In genomic region chr1:60042796-60043469, GRCm38 (mm10) we compare ENCODE assay signal across 7 mouse cellular contexts. TPM values are rescaled to one million over a fixed set of nuclear protein-coding genes. Genes with fewer than 3 reads are reported as not detected.
DNase-seq lines count a peak whose midpoint lies in the region; ATAC-seq and TF ChIP-seq lines count a peak whose summit lies in the region.

Gene Ica1l, minus strand, starts transcription at chr1:60043184.

- H3K4me2 ChIP-seq in intestine, embryonic 14.5 days (ENCODE audit: low read length) = peak within 1 kb of the TSS; percentile 82

- TF ChIP-seq POLR2A in cortical plate, adult 2 months (IDR thresholded peaks at IDR 0.05; ENCODE audit: extremely low read depth, insufficient read depth, low read length) = no peak
- TF ChIP-seq POLR2A in small intestine, adult 2 months (IDR thresholded peaks at IDR 0.05; ENCODE audit: low read depth, low read length) = no peak

- no peak for TF ChIP-seq CTCF in cortical plate, adult 2 months (IDR thresholded peaks at IDR 0.05; ENCODE audit: extremely low read depth, insufficient read depth, low read length)
- TF ChIP-seq CTCF in small intestine, adult 2 months (IDR thresholded peaks at IDR 0.05; ENCODE audit: extremely low read depth, insufficient read length, insufficient replicate concordance, low read depth, low read length) = no peak

- no peaks in the 10 kb centered on the region for H3K4me1 ChIP-seq in cortical plate, adult 2 months (ENCODE audit: control insufficient read depth, insufficient read depth, low read length)
- H3K4me1 ChIP-seq in intestine, embryonic 14.5 days (replicated peaks; ENCODE audit: control insufficient read depth, insufficient read depth, low read length) = no peaks in the 10 kb centered on the region; the same call in 1 of the 2 replicates
- H3K4me1 ChIP-seq in midbrain, embryonic 10.5 days = peaks cover 8% of the 10 kb centered on the region; the same call in 1 of the 2 replicates
- H3K4me1 ChIP-seq in small intestine, adult 2 months (ENCODE audit: control insufficient read depth, insufficient read depth, insufficient read length, low read length) = peaks cover 5% of the 10 kb centered on the region

- H3K27me3 ChIP-seq in intestine, embryonic 14.5 days (replicated peaks; ENCODE audit: control insufficient read depth, insufficient read depth, low read length) = peaks cover 23% of the 10 kb centered on the region
- peaks cover 34% of the 10 kb centered on the region for H3K27me3 ChIP-seq in midbrain, embryonic 10.5 days (ENCODE audit: low read depth, poor library complexity, severe bottlenecking)
- H3K27me3 ChIP-seq in small intestine, adult 2 months (ENCODE audit: control insufficient read depth, insufficient read depth, low read length) = peaks cover 17% of the 10 kb centered on the region

- intact Hi-C loops in gastrocnemius, postnatal 36 days (cut with DNase I) = no loop called here
- intact Hi-C loops in left cerebral cortex, postnatal 4 days (cut with DNase I) = no loop called here

- ATAC-seq in intestine, embryonic 14.5 days (replicated peaks; ENCODE audit: low FRiP score, low TSS enrichment, low read depth) = peak; percentile 83

- peak within 1 kb of the TSS; percentile 50 for H3K9ac ChIP-seq in intestine, embryonic 14.5 days (ENCODE audit: low read length)

- no peaks in the 10 kb centered on the region for H3K9me3 ChIP-seq in intestine, embryonic 14.5 days (ENCODE audit: control insufficient read depth, low read length)
- 0 out of 2 replicates have a peak, but pooled peaks cover 3% of the 10 kb centered on the region for H3K9me3 ChIP-seq in midbrain, embryonic 10.5 days (replicated peaks)

- DNase-seq in adrenal gland, adult 8-10 months = peak; percentile 18
- DNase-seq in gastrocnemius, postnatal 36 days = peak; percentile 16 to 34
- DNase-seq in intestine, embryonic 14.5 days (ENCODE audit: low spot score) = peak; percentile 76
- DNase-seq in left cerebral cortex, postnatal 4 days = peak; percentile 71
- DNase-seq in midbrain, embryonic 10.5 days (ENCODE audit: low spot score) = peak; percentile 69

- H3K4me3 ChIP-seq in cortical plate, adult 2 months (ENCODE audit: insufficient read depth, low read length) = peak within 1 kb of the TSS; percentile 98
- H3K4me3 ChIP-seq in intestine, embryonic 14.5 days (ENCODE audit: low read depth, low read length) = peak within 1 kb of the TSS; percentile 62
- H3K4me3 ChIP-seq in midbrain, embryonic 10.5 days = peak within 1 kb of the TSS; percentile 75
- H3K4me3 ChIP-seq in small intestine, adult 2 months (ENCODE audit: low read depth, low read length) = peak within 1 kb of the TSS; percentile 64

- no peaks in the 10 kb centered on the region for H3K36me3 ChIP-seq in intestine, embryonic 14.5 days (ENCODE audit: control insufficient read depth, insufficient read depth, low read length)
- no peaks in the 10 kb centered on the region for H3K36me3 ChIP-seq in midbrain, embryonic 10.5 days
- H3K36me3 ChIP-seq in small intestine, adult 2 months (ENCODE audit: control insufficient read depth, insufficient read depth, low read length) = no peaks in the 10 kb centered on the region

- H3K27ac ChIP-seq in cortical plate, adult 2 months (ENCODE audit: insufficient read depth, low read length) = peak within 1 kb of the TSS; percentile 48; the same call in 1 of the 2 replicates
- H3K27ac ChIP-seq in intestine, embryonic 14.5 days (ENCODE audit: low read depth) = no peak within 1 kb of the TSS
- peak within 1 kb of the TSS; percentile 80 for H3K27ac ChIP-seq in midbrain, embryonic 10.5 days (replicated peaks)
- no peak within 1 kb of the TSS for H3K27ac ChIP-seq in small intestine, adult 2 months (ENCODE audit: insufficient read depth, low read depth, low read length)

- WGBS in intestine, embryonic 14.5 days = under 1% methylated on average over 91 of the region's 99 CpGs
- WGBS in midbrain, embryonic 10.5 days = 1% methylated on average over 98 of the region's 99 CpGs
- WGBS in small intestine, adult 2 months = under 1% methylated on average over 90 of the region's 99 CpGs

RNA-seq across cellular contexts. Expression of gene Ica1l, which starts in this region (rescaled TPM):
- total RNA-seq in adrenal gland, adult 8-10 months (2022) = 1 to 10 TPM; 2.7 to 3.5 (median 2.9) TPM
- 30.0 and 35.6 TPM in 2 replicates for polyA plus RNA-seq in cortical plate, adult 2 months (2012; rRNA removed)
- total RNA-seq in gastrocnemius, postnatal 36 days (2021) = under 1 TPM; 0.39 to 0.48 TPM
- polyA plus RNA-seq in intestine, embryonic 14.5 days (2014; fragmentation: Nextera tagmentation; extraction: Ambion mirVana) = 0.80 and 1.9 TPM in 2 replicates
- total RNA-seq in left cerebral cortex, postnatal 4 days (2021) = 10 to 100 TPM; 49.5 to 54.3 TPM
- polyA plus RNA-seq in midbrain, embryonic 10.5 days (2016; fragmentation: Nextera tagmentation; extraction: Ambion mirVana) = 0.79 and 2.6 TPM in 2 replicates
- polyA plus RNA-seq in small intestine, adult 2 months (2012; rRNA removed) = 0.03 TPM in 2 replicates

Comparison
In these comparisons a context has a peak if more than half of its experiments do, and no peak if none do; other contexts are left out.
1. RNA of gene Ica1l (total RNA-seq): 49.5 to 54.3 TPM in left cerebral cortex, postnatal 4 days; 2.7 to 3.5 TPM in adrenal gland, adult 8-10 months and 0.39 to 0.48 TPM in gastrocnemius, postnatal 36 days; every median in the first group is over 10 times any median in the second.
2. Peak in DNase-seq in gastrocnemius, postnatal 36 days; RNA of the gene not detected or under 1 TPM.
3. DNase-seq: peak in every context shown above with its lines; median percentile 76 in intestine, embryonic 14.5 days; 71 in left cerebral cortex, postnatal 4 days; 69 in midbrain, embryonic 10.5 days; 25 in gastrocnemius, postnatal 36 days; 18 in adrenal gland, adult 8-10 months.
4. H3K27ac ChIP-seq: peak in cortical plate, adult 2 months (single experiment) and midbrain, embryonic 10.5 days (single experiment); none in intestine, embryonic 14.5 days (single experiment) and small intestine, adult 2 months (single experiment).
5. Peak in every context shown above with its lines, with median percentiles within 50 percentile points of each other: H3K4me3 ChIP-seq.